Mouse (Mus musculus): ENCODE data around the gene Ltb. TPM values are rescaled to one million over a fixed set of nuclear protein-coding genes. Genes with fewer than 3 reads are reported as not detected.

Ltb gene
- total and polyA plus RNA-seq, 2 experiments from 2014 or later: 0.27 to 0.33 TPM

GRCm38 (mm10) chr17:35185639-35186611 is 8.3 kb upstream of the Ltb start:
- peak overlapping the region; percentile 27 for H3K9ac ChIP-seq (replicated peaks; ENCODE audit: low read depth, low read length)
- WGBS: 3% methylated on average over 18 of the region's 18 CpGs

GRCm38 (mm10) chr17:35186681-35187080 is 7.6 kb upstream of the Ltb start:
- Histone ChIP-seq H3K27me3 (ENCODE audit: control insufficient read depth, insufficient read depth, low read length) (no peaks in the 10 kb centered on the region), H3K9me3 (replicated peaks; ENCODE audit: control insufficient read depth, low read length) (no peaks in the 10 kb centered on the region), H3K36me3 (replicated peaks; ENCODE audit: control insufficient read depth, insufficient read depth, low read length) (no peaks in the 10 kb centered on the region), H3K4me3 (ENCODE audit: low read depth, low read length) (peak overlapping the region; percentile 58), H3K9ac (replicated peaks; ENCODE audit: low read depth, low read length) (no peak overlapping the region), H3K4me1 (ENCODE audit: control insufficient read depth, insufficient read depth) (peaks cover 5% of the 10 kb centered on the region), H3K4me2 (ENCODE audit: low read depth, low read length) (peak overlapping the region; percentile 66), H3K27ac (ENCODE audit: low read depth) (peak overlapping the region; percentile 67)
- WGBS: 2% methylated on average over 4 of the region's 4 CpGs
- TF ChIP-seq EP300 (IDR thresholded peaks at IDR 0.05; ENCODE audit: low read depth) (no peak), CTCF (IDR thresholded peaks at IDR 0.05; ENCODE audit: low read depth) (no peak)
- no peak for ATAC-seq (ENCODE audit: insufficient read depth, low read depth)
- DNase-seq (ENCODE audit: low spot score): no peak

More at GRCm38 (mm10) chr17:35185639-35186611, 8.3 kb upstream of the Ltb start:
- Histone ChIP-seq H3K4me3 (ENCODE audit: low read depth, low read length) (peak overlapping the region; percentile 58), H3K36me3 (replicated peaks; ENCODE audit: control insufficient read depth, insufficient read depth, low read length) (no peaks in the 10 kb centered on the region), H3K27me3 (ENCODE audit: control insufficient read depth, insufficient read depth, low read length) (no peaks in the 10 kb centered on the region), H3K4me1 (ENCODE audit: control insufficient read depth, insufficient read depth) (peaks cover 5% of the 10 kb centered on the region), H3K9me3 (replicated peaks; ENCODE audit: control insufficient read depth, low read length) (no peaks in the 10 kb centered on the region), H3K4me2 (ENCODE audit: low read depth, low read length) (peak overlapping the region; percentile 66), H3K27ac (ENCODE audit: low read depth) (peak overlapping the region; percentile 67)
- ATAC-seq (ENCODE audit: insufficient read depth, low read depth) (peak; percentile 27; the same call in 1 of the 2 replicates), DNase-seq (ENCODE audit: low spot score) (peak; percentile 35)
- TF ChIP-seq EP300 (IDR thresholded peaks at IDR 0.05; ENCODE audit: low read depth) (no peak), CTCF (IDR thresholded peaks at IDR 0.05; ENCODE audit: low read depth) (no peak)

GRCm38 (mm10) chr17:35187345-35187744 is 6.9 kb upstream of the Ltb start:
- H3K27me3 ChIP-seq (ENCODE audit: control insufficient read depth, insufficient read depth, low read length): no peaks in the 10 kb centered on the region
- ATAC-seq (ENCODE audit: insufficient read depth, low read depth): no peak
- H3K36me3 ChIP-seq (replicated peaks; ENCODE audit: control insufficient read depth, insufficient read depth, low read length): no peaks in the 10 kb centered on the region
- no peak overlapping the region for H3K9ac ChIP-seq (replicated peaks; ENCODE audit: low read depth, low read length)
- H3K27ac ChIP-seq (ENCODE audit: low read depth): peak overlapping the region; percentile 9; the same call in 1 of the 2 replicates
- no peak overlapping the region for H3K4me2 ChIP-seq (ENCODE audit: low read depth, low read length)
- 66% methylated on average over 4 of the region's 4 CpGs for WGBS
- no peak for TF ChIP-seq CTCF (IDR thresholded peaks at IDR 0.05; ENCODE audit: low read depth)
- no peak for TF ChIP-seq EP300 (IDR thresholded peaks at IDR 0.05; ENCODE audit: low read depth)
- no peak overlapping the region for H3K4me3 ChIP-seq (ENCODE audit: low read depth, low read length)
- no peak for DNase-seq (ENCODE audit: low spot score)
- H3K4me1 ChIP-seq (ENCODE audit: control insufficient read depth, insufficient read depth): peaks cover 5% of the 10 kb centered on the region
- no peaks in the 10 kb centered on the region for H3K9me3 ChIP-seq (replicated peaks; ENCODE audit: control insufficient read depth, low read length)

GRCm38 (mm10) chr17:35187959-35188610 is 6.2 kb upstream of the Ltb start, which contains the start of gene Lst1:
Gene Lst1 (minus strand): TSS chr17:35188439.
- no peak for ATAC-seq (ENCODE audit: insufficient read depth, low read depth)
- Histone ChIP-seq H3K9me3 (replicated peaks; ENCODE audit: control insufficient read depth, low read length) (no peaks in the 10 kb centered on the region), H3K27ac (ENCODE audit: low read depth) (peak within 1 kb of the TSS; percentile 48; the same call in 1 of the 2 replicates), H3K36me3 (replicated peaks; ENCODE audit: control insufficient read depth, insufficient read depth, low read length) (no peaks in the 10 kb centered on the region), H3K4me3 (ENCODE audit: low read depth, low read length) (no peak within 1 kb of the TSS), H3K27me3 (ENCODE audit: control insufficient read depth, insufficient read depth, low read length) (0 out of 2 replicates have a peak, but pooled peaks cover 1% of the 10 kb centered on the region), H3K9ac (replicated peaks; ENCODE audit: low read depth, low read length) (no peak within 1 kb of the TSS), H3K4me2 (ENCODE audit: low read depth, low read length) (no peak within 1 kb of the TSS), H3K4me1 (ENCODE audit: control insufficient read depth, insufficient read depth) (peaks cover 5% of the 10 kb centered on the region)
- no peak for DNase-seq (ENCODE audit: low spot score)
- no peak for TF ChIP-seq EP300 (IDR thresholded peaks at IDR 0.05; ENCODE audit: low read depth)
- no peak for TF ChIP-seq CTCF (IDR thresholded peaks at IDR 0.05; ENCODE audit: low read depth)
- 70% methylated on average over 7 of the region's 7 CpGs for WGBS

- TF ChIP-seq EP300 (IDR thresholded peaks at IDR 0.05; ENCODE audit: low read depth): no peak
- TF ChIP-seq CTCF (IDR thresholded peaks at IDR 0.05; ENCODE audit: low read depth): no peak
- no peak for ATAC-seq (ENCODE audit: insufficient read depth, low read depth)
- no peak for DNase-seq (ENCODE audit: low spot score)
These were observed 5.1 kb upstream of the Ltb start for GRCm38 (mm10) chr17:35189186-35189585.

More at GRCm38 (mm10) chr17:35189186-35189585, 5.1 kb upstream of the Ltb start:
- no peak overlapping the region for H3K9ac ChIP-seq (replicated peaks; ENCODE audit: low read depth, low read length)
- WGBS: 50% methylated on average over 1 of the region's 1 CpGs
- H3K4me1 ChIP-seq (ENCODE audit: control insufficient read depth, insufficient read depth): peaks cover 5% of the 10 kb centered on the region
- H3K4me2 ChIP-seq (ENCODE audit: low read depth, low read length): no peak overlapping the region
- no peak overlapping the region for H3K27ac ChIP-seq (ENCODE audit: low read depth)
- no peaks in the 10 kb centered on the region for H3K36me3 ChIP-seq (replicated peaks; ENCODE audit: control insufficient read depth, insufficient read depth, low read length)
- H3K4me3 ChIP-seq (ENCODE audit: low read depth, low read length): no peak overlapping the region
- H3K9me3 ChIP-seq (replicated peaks; ENCODE audit: control insufficient read depth, low read length): no peaks in the 10 kb centered on the region
- H3K27me3 ChIP-seq (ENCODE audit: control insufficient read depth, insufficient read depth, low read length): peaks cover 12% of the 10 kb centered on the region

All from heart, postnatal 0 days (tissue).